Mouse (Mus musculus) neural tube, embryonic 15.5 days (tissue): ENCODE results near the gene Slc25a21. TPM values are rescaled to one million over a fixed set of nuclear protein-coding genes. Genes with fewer than 3 reads are reported as not detected.
A peak's percentile ranks its signal among the peaks of the same experiment; 100 is the strongest.

Experiments
- ATAC-seq: fragments of 200-750 bp; cut with Nextera tagmentation; 2 replicates; pipeline ENCODE4 v1.8.0; 2017; ENCODE audit warnings: mild to moderate bottlenecking, moderate TSS enrichment, moderate library complexity; ENCODE audit not compliant: low FRiP score
- H3K27ac ChIP-seq: fragments of 300-500 bp; sonication (generic); replicated peaks from 2 replicates; pipeline ENCODE4 v1.5.1; 2015; ENCODE audit warnings: mild to moderate bottlenecking, inconsistent platforms
- H3K27me3 ChIP-seq: fragments of 300-500 bp; sonication (generic); replicated peaks from 2 replicates; pipeline ENCODE4 v1.6.1; 2015; ENCODE audit warnings: inconsistent platforms
- H3K36me3 ChIP-seq: fragments of 300-500 bp; sonication (generic); 2 replicates; pipeline ENCODE4 v1.6.1; 2015; ENCODE audit warnings: inconsistent platforms
- H3K4me1 ChIP-seq: fragments of 300-500 bp; sonication (generic); 2 replicates; pipeline ENCODE4 v1.6.1; 2015; ENCODE audit warnings: inconsistent platforms
- H3K4me2 ChIP-seq: fragments of 300-500 bp; sonication (generic); 2 replicates; pipeline ENCODE4 v1.6.1; 2015; ENCODE audit warnings: inconsistent platforms, mild to moderate bottlenecking, moderate library complexity
- H3K4me3 ChIP-seq: fragments of 300-500 bp; sonication (generic); replicated peaks from 2 replicates; pipeline ENCODE4 v1.5.1; 2015; ENCODE audit warnings: mild to moderate bottlenecking, inconsistent platforms
- H3K9ac ChIP-seq: fragments of 300-500 bp; sonication (generic); replicated peaks from 2 replicates; pipeline ENCODE4 v1.6.1; 2015; ENCODE audit warnings: mild to moderate bottlenecking, inconsistent platforms
- H3K9me3 ChIP-seq: fragments of 300-500 bp; sonication (generic); replicated peaks from 2 replicates; pipeline ENCODE4 v1.6.1; 2016; ENCODE audit warnings: inconsistent platforms
- WGBS: fragments of 180-500 bp; shearing (Covaris S2); methylation state at CpG from one replicate; pipeline ENCODE4 v1.1.7; 2015; ENCODE audit warnings: mixed read lengths; 5-methylcytosine and 5-hydroxymethylcytosine counted together
- polyA plus RNA-seq: library from polyadenylated mRNA; unstranded; fragments of >200 nt; fragmentation: Nextera tagmentation; extraction: Ambion mirVana; gene quantifications from 2 replicates; pipeline ENCODE4 v1.2.1, GENCODE M21; 2015

The Slc25a21 gene
- polyA plus RNA-seq, 1 experiment from 2014 or later: 0.14 TPM

GRCm38 (mm10) chr12:56693411-56694098 is 503.7 kb downstream of the Slc25a21 start:
- Histone ChIP-seq H3K4me2 (no peak overlapping the region), H3K9me3 (0 out of 2 replicates have a peak, but pooled peaks cover 3% of the 10 kb centered on the region), H3K9ac (no peak overlapping the region), H3K4me3 (no peak overlapping the region), H3K27ac (no peak overlapping the region), H3K4me1 (peaks cover 20% of the 10 kb centered on the region), H3K36me3 (no peaks in the 10 kb centered on the region), H3K27me3 (peaks cover 99% of the 10 kb centered on the region)
- 8% methylated on average over 14 of the region's 14 CpGs for WGBS
- no peak for ATAC-seq

- peaks cover 20% of the 10 kb centered on the region for H3K4me1 ChIP-seq
- no peak overlapping the region for H3K27ac ChIP-seq
- no peak overlapping the region for H3K4me2 ChIP-seq
- H3K9ac ChIP-seq: no peak overlapping the region
- no peaks in the 10 kb centered on the region for H3K36me3 ChIP-seq
- WGBS: 3% methylated on average over 19 of the region's 19 CpGs
- no peak for ATAC-seq
- H3K27me3 ChIP-seq: peaks cover 99% of the 10 kb centered on the region
- no peak overlapping the region for H3K4me3 ChIP-seq
- H3K9me3 ChIP-seq: 0 out of 2 replicates have a peak, but pooled peaks cover 3% of the 10 kb centered on the region
Observed at GRCm38 (mm10) chr12:56692536-56692935, 504.7 kb downstream of the Slc25a21 start.

- H3K4me3 ChIP-seq: no peak within 1 kb of the TSS; the same call in 1 of the 2 replicates
- H3K4me2 ChIP-seq: peak within 1 kb of the TSS; percentile 15; the same call in 1 of the 2 replicates
- no peaks in the 10 kb centered on the region for H3K36me3 ChIP-seq
- H3K27me3 ChIP-seq: peaks cover 97% of the 10 kb centered on the region
- H3K9me3 ChIP-seq: 0 out of 2 replicates have a peak, but pooled peaks cover 3% of the 10 kb centered on the region
- WGBS: under 1% methylated on average over 40 of the region's 40 CpGs
- H3K9ac ChIP-seq: no peak within 1 kb of the TSS
- H3K27ac ChIP-seq: no peak within 1 kb of the TSS
- no peak for ATAC-seq
- H3K4me1 ChIP-seq: peaks cover 15% of the 10 kb centered on the region
Observed at GRCm38 (mm10) chr12:56691427-56692079, 505.7 kb downstream of the Slc25a21 start, which contains the start of gene Pax9. Gene Pax9, plus strand, starts transcription at chr12:56691767.

DNA sequence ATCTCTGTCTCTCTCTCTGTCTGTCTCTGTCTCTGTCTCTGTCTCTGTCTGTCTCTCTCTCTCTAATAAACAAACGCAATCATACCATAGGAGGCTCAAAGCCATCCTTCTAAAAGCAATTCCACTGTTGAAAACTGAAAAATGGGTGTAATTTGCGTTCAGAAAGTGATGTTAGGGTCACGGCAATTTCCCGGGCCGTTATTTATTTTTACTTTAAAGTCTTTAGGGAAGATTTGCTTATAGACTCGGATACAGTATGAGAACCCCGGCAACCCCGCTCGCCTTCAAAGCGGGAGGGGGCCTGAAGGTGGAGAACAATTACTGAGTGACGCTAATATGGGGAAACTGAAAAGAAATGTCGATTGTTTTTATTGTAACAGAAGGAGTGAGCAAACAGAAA is 506.3 kb downstream of the Slc25a21 start:
- WGBS: 2% methylated on average over 12 of the region's 12 CpGs
- Histone ChIP-seq H3K4me1 (peaks cover 9% of the 10 kb centered on the region), H3K9ac (no peak overlapping the region), H3K4me3 (no peak overlapping the region), H3K36me3 (no peaks in the 10 kb centered on the region), H3K27me3 (peaks cover 97% of the 10 kb centered on the region), H3K4me2 (peak overlapping the region; percentile 15; the same call in 1 of the 2 replicates), H3K27ac (no peak overlapping the region), H3K9me3 (0 out of 2 replicates have a peak, but pooled peaks cover 3% of the 10 kb centered on the region)
- no peak for ATAC-seq

- Histone ChIP-seq H3K4me2 (no peak overlapping the region), H3K4me3 (no peak overlapping the region), H3K27ac (no peak overlapping the region), H3K36me3 (no peaks in the 10 kb centered on the region), H3K9me3 (0 out of 2 replicates have a peak, but pooled peaks cover 3% of the 10 kb centered on the region), H3K27me3 (peaks cover 96% of the 10 kb centered on the region), H3K4me1 (peaks cover 3% of the 10 kb centered on the region), H3K9ac (no peak overlapping the region)
- no peak for ATAC-seq
- WGBS: 2% methylated on average over 16 of the region's 16 CpGs
Observed at GRCm38 (mm10) chr12:56690366-56690765, 506.9 kb downstream of the Slc25a21 start.

DNA sequence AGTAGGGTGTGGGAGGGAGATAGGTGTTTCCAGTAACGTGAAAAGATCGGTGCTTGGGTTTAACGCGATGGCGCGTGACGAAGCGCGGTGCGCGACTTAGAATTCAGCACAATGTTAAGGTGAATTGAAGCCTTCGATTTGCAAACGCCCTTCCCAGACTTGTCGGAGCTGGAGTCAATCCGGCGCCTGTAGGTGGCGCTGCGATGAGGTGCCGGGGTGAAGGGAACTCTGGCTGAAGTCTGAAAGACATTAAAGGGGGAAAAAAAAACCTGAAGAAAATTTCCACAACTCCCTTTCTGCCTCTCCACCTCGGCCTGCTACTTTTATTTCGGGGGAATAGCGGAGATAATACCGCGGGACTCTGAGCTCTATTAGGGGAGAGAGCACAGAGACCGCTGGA is 507.5 kb downstream of the Slc25a21 start:
- no peak for ATAC-seq
- H3K4me2 ChIP-seq: no peak overlapping the region
- H3K4me3 ChIP-seq: no peak overlapping the region
- H3K27me3 ChIP-seq: peaks cover 95% of the 10 kb centered on the region
- H3K4me1 ChIP-seq: no peaks in the 10 kb centered on the region; the same call in none of the 2 replicates
- 1% methylated on average over 25 of the region's 25 CpGs for WGBS
- 0 out of 2 replicates have a peak, but pooled peaks cover 3% of the 10 kb centered on the region for H3K9me3 ChIP-seq
- H3K9ac ChIP-seq: no peak overlapping the region
- H3K36me3 ChIP-seq: no peaks in the 10 kb centered on the region
- no peak overlapping the region for H3K27ac ChIP-seq

- WGBS: 2% methylated on average over 10 of the region's 10 CpGs
- ATAC-seq: no peak
- H3K4me1 ChIP-seq: no peaks in the 10 kb centered on the region; the same call in none of the 2 replicates
- H3K36me3 ChIP-seq: no peaks in the 10 kb centered on the region
- peaks cover 95% of the 10 kb centered on the region for H3K27me3 ChIP-seq
- H3K9ac ChIP-seq: no peak overlapping the region
- H3K4me2 ChIP-seq: no peak overlapping the region
- H3K9me3 ChIP-seq: 0 out of 2 replicates have a peak, but pooled peaks cover 3% of the 10 kb centered on the region
- H3K4me3 ChIP-seq: no peak overlapping the region
- H3K27ac ChIP-seq: no peak overlapping the region
Observed at GRCm38 (mm10) chr12:56689331-56689730, 507.9 kb downstream of the Slc25a21 start.

- no peak overlapping the region for H3K9ac ChIP-seq
- no peak overlapping the region for H3K27ac ChIP-seq
- 0 out of 2 replicates have a peak, but pooled peaks cover 3% of the 10 kb centered on the region for H3K9me3 ChIP-seq
- H3K36me3 ChIP-seq: no peaks in the 10 kb centered on the region
- H3K4me1 ChIP-seq: no peaks in the 10 kb centered on the region; the same call in none of the 2 replicates
- no peak overlapping the region for H3K4me2 ChIP-seq
- WGBS: 3% methylated on average over 8 of the region's 8 CpGs
- H3K27me3 ChIP-seq: peaks cover 95% of the 10 kb centered on the region
- no peak for ATAC-seq
- H3K4me3 ChIP-seq: no peak overlapping the region
Observed at GRCm38 (mm10) chr12:56688920-56689319, 508.4 kb downstream of the Slc25a21 start.

GRCm38 (mm10) chr12:56688482-56688840 is 508.8 kb downstream of the Slc25a21 start:
- Histone ChIP-seq H3K9me3 (0 out of 2 replicates have a peak, but pooled peaks cover 3% of the 10 kb centered on the region), H3K4me1 (no peaks in the 10 kb centered on the region; the same call in none of the 2 replicates), H3K4me2 (no peak overlapping the region), H3K27me3 (peaks cover 95% of the 10 kb centered on the region), H3K4me3 (no peak overlapping the region), H3K36me3 (no peaks in the 10 kb centered on the region), H3K9ac (no peak overlapping the region), H3K27ac (no peak overlapping the region)
- WGBS: 2% methylated on average over 10 of the region's 10 CpGs
- no peak for ATAC-seq

DNA sequence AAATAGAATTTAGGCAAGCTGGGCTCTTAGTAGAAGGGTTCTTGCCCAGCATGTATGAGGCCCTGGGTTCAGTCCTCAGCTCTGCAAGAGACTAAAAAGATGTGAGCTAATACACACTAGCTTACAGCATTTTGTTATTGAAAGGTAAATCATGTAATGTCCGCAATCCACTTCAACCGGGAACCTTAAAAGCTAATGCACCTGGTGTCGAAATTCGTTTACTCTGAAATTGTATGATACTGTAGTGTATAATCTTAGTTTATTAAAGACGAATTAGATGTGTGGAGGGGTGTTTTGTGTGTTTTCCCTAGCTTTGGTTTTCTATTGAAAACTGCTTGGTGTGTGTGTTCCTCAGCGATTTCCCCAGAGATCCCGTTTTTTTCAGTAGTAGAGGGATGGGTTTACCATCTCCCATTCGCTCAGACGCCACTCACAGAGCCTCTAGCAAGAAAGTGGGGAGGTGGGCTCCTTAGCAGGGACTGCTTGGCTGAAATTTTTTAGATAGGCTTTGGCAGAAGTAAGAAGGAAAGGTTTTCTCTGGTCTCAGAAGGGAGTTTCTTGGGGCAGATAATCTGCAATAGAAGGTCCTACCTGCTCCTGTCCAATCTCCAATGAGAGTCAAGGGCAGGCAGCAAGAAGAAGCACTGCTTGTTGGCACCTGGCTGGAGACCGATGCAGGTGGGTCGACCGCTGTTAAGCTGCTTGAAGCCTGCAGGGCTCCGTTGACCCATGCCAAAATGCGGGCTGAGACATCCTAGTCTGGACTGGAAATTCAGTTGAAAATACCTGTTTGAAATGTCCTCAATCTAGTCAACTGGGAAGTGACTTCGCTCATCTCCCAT is 509.4 kb downstream of the Slc25a21 start:
- H3K4me2 ChIP-seq: no peak overlapping the region
- H3K27ac ChIP-seq: no peak overlapping the region
- no peaks in the 10 kb centered on the region for H3K36me3 ChIP-seq
- 0 out of 2 replicates have a peak, but pooled peaks cover 3% of the 10 kb centered on the region for H3K9me3 ChIP-seq
- H3K27me3 ChIP-seq: peaks cover 95% of the 10 kb centered on the region
- no peak overlapping the region for H3K9ac ChIP-seq
- WGBS: 4% methylated on average over 15 of the region's 15 CpGs
- no peak for ATAC-seq
- no peaks in the 10 kb centered on the region; the same call in none of the 2 replicates for H3K4me1 ChIP-seq
- no peak overlapping the region for H3K4me3 ChIP-seq
